Mouse (Mus musculus): ENCODE data around the gene Cenpt. TPM values are rescaled to one million over a fixed set of nuclear protein-coding genes. Genes with fewer than 3 reads are reported as not detected.

Gene Cenpt
- polyA plus RNA-seq (2012; rRNA removed) = 68.4 and 87.0 TPM in 2 replicates

DNA sequence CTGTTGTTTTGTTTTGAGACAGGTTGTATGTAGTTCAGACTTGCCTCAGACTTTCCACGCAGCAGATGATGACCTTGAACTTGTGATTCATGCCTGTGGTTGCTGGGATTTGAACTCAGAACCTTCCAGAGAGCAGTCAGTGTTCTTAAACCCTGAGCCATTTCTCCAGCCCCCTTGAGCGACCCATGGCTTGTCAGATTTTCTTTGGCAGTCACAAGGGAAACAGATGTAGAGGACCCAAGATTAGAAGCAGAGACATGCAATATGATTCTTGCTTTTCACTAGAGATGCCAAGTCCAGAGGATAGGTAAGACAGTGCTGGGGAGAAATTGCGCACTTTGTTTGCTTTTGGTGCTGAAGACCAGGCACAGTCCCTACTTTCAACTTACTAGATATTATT, at the start of gene Cenpt:
Gene Cenpt, minus strand, starts transcription at position 101 of the 400 bp plus-strand sequence.

DNA sequence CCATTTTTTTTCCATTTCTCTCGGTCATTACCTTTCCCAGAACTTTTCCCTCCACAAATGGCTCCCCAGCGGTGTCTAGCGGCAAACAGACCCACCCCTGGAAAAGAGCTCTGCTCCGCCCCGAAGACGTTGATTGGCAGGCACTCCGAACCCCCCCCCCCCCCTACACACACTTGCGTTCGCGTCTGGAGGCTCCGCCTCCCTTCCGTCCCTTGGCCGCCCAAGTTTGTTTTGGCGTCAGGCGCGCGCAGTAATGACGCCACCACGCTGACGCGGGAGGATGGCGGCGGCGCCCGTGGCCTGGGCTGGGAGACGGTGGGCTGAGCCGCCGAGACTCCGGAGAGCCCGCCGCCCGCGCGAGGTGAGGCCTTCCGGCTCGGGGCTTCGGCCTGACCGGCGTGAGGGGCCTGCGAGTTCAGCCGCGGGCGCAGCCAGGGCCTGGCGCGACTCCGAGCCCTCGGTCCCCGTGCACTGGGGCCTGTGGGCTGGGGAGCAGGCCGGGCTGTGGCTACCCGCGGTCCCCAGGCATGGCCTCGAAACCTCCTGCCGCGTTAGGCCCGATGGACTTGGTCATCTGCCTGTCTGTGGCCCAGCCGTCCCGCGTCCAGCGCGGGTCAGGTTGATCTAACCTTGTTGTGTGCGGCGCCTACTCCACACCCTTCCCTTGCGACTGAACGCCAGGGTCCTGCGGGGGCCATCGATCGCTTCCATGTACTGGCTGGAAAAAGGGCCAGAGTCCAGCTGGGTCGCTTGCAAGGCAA, 47.3 kb upstream of the Cenpt start, which contains the start of gene Pskh1:
Gene Pskh1, plus strand, starts transcription at position 262 of the 761 bp plus-strand sequence.

DNA sequence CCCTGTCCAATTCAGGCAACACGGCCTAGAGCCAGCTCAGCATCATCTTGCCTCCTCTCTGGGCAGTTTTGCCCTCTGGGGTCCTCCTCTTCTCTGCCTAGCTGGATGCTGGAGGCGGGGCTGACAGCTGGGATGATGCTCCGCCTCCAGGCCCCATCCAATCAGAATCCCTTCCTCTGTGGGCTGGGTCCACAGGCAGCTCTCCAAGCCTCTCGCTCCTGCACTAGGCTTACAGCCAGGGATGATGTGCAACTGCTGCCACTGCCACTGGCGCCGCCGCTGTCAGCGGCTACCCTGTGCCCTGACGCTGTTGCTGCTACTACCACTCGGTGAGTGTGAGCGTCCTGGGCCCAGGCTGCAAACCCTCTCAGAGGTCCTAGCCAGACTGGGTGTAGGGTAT, 40.3 kb upstream of the Cenpt start, which contains the start of gene Nrn1l:
Gene Nrn1l, plus strand, starts transcription at position 229 of the 400 bp plus-strand sequence.

DNA sequence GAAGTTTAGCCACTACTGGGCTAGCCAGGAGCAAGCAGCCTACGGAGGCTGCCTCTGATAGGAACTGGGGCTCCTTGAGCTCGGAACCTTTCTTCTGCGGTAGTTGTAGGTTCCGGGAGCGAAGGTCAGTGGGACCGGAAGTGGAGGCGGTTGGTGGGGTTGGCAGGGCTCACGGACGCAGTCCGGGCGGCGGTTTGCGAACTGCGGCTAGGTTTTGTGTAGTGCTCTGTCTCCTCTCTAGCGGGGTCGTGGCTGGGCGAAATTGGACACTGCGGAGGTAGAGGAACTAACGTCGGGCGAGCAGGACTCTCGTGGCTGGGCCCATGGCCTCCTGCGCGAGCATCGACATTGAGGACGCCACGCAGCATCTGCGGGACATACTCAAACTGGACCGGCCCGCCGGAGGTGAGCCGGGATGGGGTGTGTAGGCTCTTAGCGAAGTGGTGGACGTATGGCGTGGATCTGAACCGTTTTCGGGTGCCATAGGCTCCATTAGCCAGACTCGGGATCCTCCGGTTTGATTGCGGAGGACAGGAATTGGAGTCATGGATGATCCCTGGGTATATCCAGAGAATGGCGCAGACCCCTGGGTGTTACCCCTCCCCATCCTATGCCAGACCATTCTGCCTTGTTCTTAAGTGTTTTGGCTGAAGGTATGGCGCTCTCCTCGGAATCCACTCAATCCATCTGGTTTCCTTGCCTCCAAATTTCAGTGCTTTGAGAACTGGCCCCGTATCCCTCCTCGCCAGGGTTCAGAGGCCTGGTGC, 27.9 kb upstream of the Cenpt start, which contains the start of gene Edc4:
Gene Edc4, plus strand, starts transcription at position 128 of the 767 bp plus-strand sequence.

DNA sequence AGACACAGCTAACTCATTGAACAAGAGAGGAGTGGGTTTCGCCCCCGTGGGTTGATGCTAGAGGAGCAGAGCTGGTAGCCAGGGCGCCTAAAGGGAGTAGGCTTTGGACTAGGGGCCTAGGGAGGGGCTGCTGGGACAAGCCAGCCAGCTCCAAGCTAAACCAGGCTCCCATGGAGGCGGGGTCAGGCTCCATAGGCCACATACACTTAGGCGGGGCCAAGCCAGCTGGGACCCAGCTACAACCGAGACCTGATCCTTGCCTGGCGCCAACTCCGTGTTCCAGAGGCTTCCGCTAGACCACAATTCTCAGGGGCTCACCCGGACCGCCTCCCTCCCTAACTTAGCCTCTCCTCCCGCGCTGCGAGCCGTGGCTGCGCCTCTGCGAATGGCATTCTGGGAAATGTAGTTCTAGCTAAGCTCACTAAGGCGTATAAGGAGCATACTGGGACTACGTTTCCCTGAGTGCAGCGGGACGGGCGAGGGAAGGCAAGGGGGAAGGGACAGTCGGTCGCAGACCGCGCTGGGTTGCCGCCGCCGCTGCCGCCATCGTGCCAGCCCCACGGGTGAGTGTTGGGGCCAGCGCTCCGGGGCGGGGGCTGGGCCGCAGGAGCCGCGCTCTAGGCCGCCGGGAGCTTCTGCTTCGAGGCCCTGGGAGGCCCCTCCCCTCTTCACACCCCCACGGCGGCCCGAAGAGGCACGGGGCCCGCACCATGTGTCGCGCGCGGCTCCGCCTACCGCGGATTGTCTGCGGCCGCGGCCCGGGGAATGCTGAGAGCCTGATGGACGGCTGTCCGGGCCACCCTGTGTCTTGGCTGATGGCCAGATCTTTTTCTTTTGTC, 7.3 kb upstream of the Cenpt start, which contains the start of gene Nutf2:
Gene Nutf2, plus strand, starts transcription at position 438 of the 839 bp plus-strand sequence.

GRCm38 (mm10) chr8:105854715-105855216, 1.7 kb upstream of the Cenpt start, which contains the start of gene Thap11:
Gene Thap11 (plus strand): TSS chr8:105855132.

GRCm38 (mm10) chr8:105826861-105827848, 25.9 kb downstream of the Cenpt start, which contains the start of the genes Ranbp10 and Tsnaxip1:
Gene Ranbp10 (minus strand): TSS chr8:105827350.
Gene Tsnaxip1 (plus strand): TSS chr8:105827731.

Other genes with a start within 250 kb of the Cenpt start
- 12.4 and 17.6 TPM in 2 replicates for gene Ripor1, start 248.0 kb downstream of the Cenpt start, polyA plus RNA-seq (2012; rRNA removed)
- 66.2 and 134 TPM in 2 replicates for gene Ctcf, start 216.7 kb downstream of the Cenpt start, polyA plus RNA-seq (2012; rRNA removed)
- gene Agrp, start 215.9 kb downstream of the Cenpt start, polyA plus RNA-seq (2012; rRNA removed) = 0.31 and 0.57 TPM in 2 replicates
- gene Carmil2, start 167.0 kb downstream of the Cenpt start, polyA plus RNA-seq (2012; rRNA removed) = 4.8 and 6.2 TPM in 2 replicates
- gene Acd, start 152.2 kb downstream of the Cenpt start, polyA plus RNA-seq (2012; rRNA removed) = 29.8 and 41.5 TPM in 2 replicates
- gene Pard6a, start 152.1 kb downstream of the Cenpt start, polyA plus RNA-seq (2012; rRNA removed) = 18.5 and 21.5 TPM in 2 replicates
- gene 4933405L10Rik, start 145.6 kb downstream of the Cenpt start, polyA plus RNA-seq (2012; rRNA removed) = 0.07 and 0.22 TPM in 2 replicates
- gene Enkd1, start 145.1 kb downstream of the Cenpt start, polyA plus RNA-seq (2012; rRNA removed) = 44.8 and 45.6 TPM in 2 replicates
- gene Gfod2, start 94.6 kb downstream of the Cenpt start, polyA plus RNA-seq (2012; rRNA removed) = 23.5 and 50.7 TPM in 2 replicates
- gene Ranbp10, start 25.9 kb downstream of the Cenpt start, polyA plus RNA-seq (2012; rRNA removed) = 29.6 and 36.9 TPM in 2 replicates
- gene Tsnaxip1, start 25.5 kb downstream of the Cenpt start, polyA plus RNA-seq (2012; rRNA removed) = 0.14 and 0.55 TPM in 2 replicates
- gene Thap11, start 1.9 kb upstream of the Cenpt start, polyA plus RNA-seq (2012; rRNA removed) = 63.7 and 70.3 TPM in 2 replicates
- 199 and 370 TPM in 2 replicates for gene Nutf2, start 7.3 kb upstream of the Cenpt start, polyA plus RNA-seq (2012; rRNA removed)
- 45.7 and 71.5 TPM in 2 replicates for gene Edc4, start 27.6 kb upstream of the Cenpt start, polyA plus RNA-seq (2012; rRNA removed)
- gene Nrn1l, start 40.3 kb upstream of the Cenpt start, polyA plus RNA-seq (2012; rRNA removed) = 0.68 and 1.7 TPM in 2 replicates
- gene Pskh1, start 47.2 kb upstream of the Cenpt start, polyA plus RNA-seq (2012; rRNA removed) = 18.8 and 37.9 TPM in 2 replicates
- gene Ctrl, start 80.6 kb upstream of the Cenpt start, polyA plus RNA-seq (2012; rRNA removed) = 4.3 and 4.7 TPM in 2 replicates
- 31.9 and 69.0 TPM in 2 replicates for gene Psmb10, start 85.2 kb upstream of the Cenpt start, polyA plus RNA-seq (2012; rRNA removed)
- gene Lcat, start 90.1 kb upstream of the Cenpt start, polyA plus RNA-seq (2012; rRNA removed) = 2.9 and 5.5 TPM in 2 replicates
- 16.1 and 33.0 TPM in 2 replicates for gene Slc12a4, start 112.8 kb upstream of the Cenpt start, polyA plus RNA-seq (2012; rRNA removed)
- gene Dpep3, start 126.2 kb upstream of the Cenpt start, polyA plus RNA-seq (2012; rRNA removed) = not detected in 2 replicates
- 16.8 and 20.7 TPM in 2 replicates for gene Dus2, start 138.1 kb upstream of the Cenpt start, polyA plus RNA-seq (2012; rRNA removed)
- not detected in 2 replicates for gene Dpep2nb, start 152.7 kb upstream of the Cenpt start, polyA plus RNA-seq (2012; rRNA removed)
- 11.4 and 12.7 TPM in 2 replicates for gene Ddx28, start 158.6 kb upstream of the Cenpt start, polyA plus RNA-seq (2012; rRNA removed)
- gene Nfatc3, start 205.6 kb upstream of the Cenpt start, polyA plus RNA-seq (2012; rRNA removed) = 12.8 and 27.0 TPM in 2 replicates

All from central nervous system, embryonic 11.5 days (tissue).